Mouse (Mus musculus) G1E (cell line): ENCODE results near the gene Gm1604a.
"Not testable (repeated sequence)": the region's sequence is repeated elsewhere in the genome, so short reads cannot be mapped to it uniquely, and the experiment has no call there.

Source experiments
- CTCF ChIP-seq: IDR thresholded peaks from 2 replicates; pipeline ENCODE4 v1.5.1; 2012; ENCODE audit warnings: low read depth, low read length, inconsistent platforms, mixed read lengths
- GATA1 ChIP-seq: IDR thresholded peaks from 2 replicates; pipeline ENCODE4 v1.6.1; 2012; ENCODE audit warnings: borderline replicate concordance, low read length, inconsistent platforms, mixed read lengths
- GATA2 ChIP-seq: IDR thresholded peaks from 2 replicates; pipeline ENCODE4 v1.6.1; 2012; ENCODE audit warnings: low read depth, low read length, inconsistent platforms, borderline replicate concordance
- POLR2AphosphoS5 ChIP-seq: IDR thresholded peaks from 2 replicates; pipeline ENCODE4 v1.6.1; 2012; ENCODE audit warnings: low read depth, low read length, inconsistent platforms; ENCODE audit not compliant: insufficient replicate concordance
- TAL1 ChIP-seq: conservative IDR thresholded peaks from 2 replicates; pipeline ENCODE4 v1.6.1; 2012; ENCODE audit warnings: low read depth, low read length, inconsistent platforms, mixed read lengths

- TF ChIP-seq GATA1, CTCF, GATA2, TAL1, POLR2AphosphoS5: not testable (repeated sequence)
Measured at GRCm38 (mm10) chr17:7009440-7009839, 15.9 kb upstream of the Gm1604a start.
